Mouse (Mus musculus) cortical plate, adult 2 months (tissue): ENCODE measurements around the gene Mcoln2.

Experiments
- CTCF ChIP-seq: fragments of 200-500 bp; IDR thresholded peaks from 2 replicates; pipeline ENCODE4 v1.5.1; 2011; ENCODE audit warnings: mild to moderate bottlenecking, control low read depth, low read length; ENCODE audit not compliant: insufficient read depth; ENCODE audit errors: extremely low read depth
- POLR2A ChIP-seq: fragments of 200-500 bp; IDR thresholded peaks from 2 replicates; pipeline ENCODE4 v1.6.1; 2011; ENCODE audit warnings: mild to moderate bottlenecking, low read length, control low read depth; ENCODE audit not compliant: insufficient read depth; ENCODE audit errors: extremely low read depth

- TF ChIP-seq CTCF: no peak
- no peak for TF ChIP-seq POLR2A
Observed at GRCm38 (mm10) chr3:146151755-146152154, 2.1 kb downstream of the Mcoln2 start.
